Mouse (Mus musculus): ENCODE measurements around the gene Lrpap1.

GRCm38 (mm10) chr5:35134286-35134685 is 28.7 kb upstream of the Lrpap1 start:
- TF ChIP-seq CTCF (conservative IDR thresholded peaks at IDR 0.05 in 1 of 2, IDR thresholded peaks at IDR 0.05 in 1 of 2; ENCODE audit: low read depth in 2 of 2, low read length in 2 of 2) (no peak), TCF12 (IDR thresholded peaks at IDR 0.05; ENCODE audit: low read depth, low read length) (no peak), POLR2AphosphoS2 (IDR thresholded peaks at IDR 0.05; ENCODE audit: low read depth, low read length) (no peak), POLR2A (IDR thresholded peaks at IDR 0.05; ENCODE audit: low read depth, low read length) (no peak), EP300 (IDR thresholded peaks at IDR 0.05; ENCODE audit: low read length) (no peak), MEF2A (IDR thresholded peaks at IDR 0.05; ENCODE audit: borderline replicate concordance, low read depth, low read length) (no peak), TBP (conservative IDR thresholded peaks at IDR 0.05; ENCODE audit: low read depth, low read length) (no peak), ZMIZ1 (IDR thresholded peaks at IDR 0.05; ENCODE audit: low read depth, low read length) (no peak), JUND (conservative IDR thresholded peaks at IDR 0.05; ENCODE audit: low read depth, low read length) (no peak), CHD2 (IDR thresholded peaks at IDR 0.05; ENCODE audit: low read length) (no peak), USF1 (IDR thresholded peaks at IDR 0.05; ENCODE audit: low read depth, low read length) (no peak), ZKSCAN1 (IDR thresholded peaks at IDR 0.05; ENCODE audit: borderline replicate concordance, low read depth, low read length) (no peak)
